Mouse (Mus musculus) limb, embryonic 14.5 days (tissue): ENCODE results near the gene Gm20388. TPM values are rescaled to one million over a fixed set of nuclear protein-coding genes. Genes with fewer than 3 reads are reported as not detected.

Experiments used
- ATAC-seq: fragments of 200-750 bp; cut with Nextera tagmentation; 2 replicates; pipeline ENCODE4 v1.8.0; 2017; ENCODE audit warnings: low read depth, moderate number of reproducible peaks, moderate TSS enrichment; ENCODE audit not compliant: low FRiP score
- DNase-seq: peaks from one replicate; pipeline ENCODE4 v3.0.0-alpha.2; 2015; ENCODE audit warnings: low spot score
- H3K27ac ChIP-seq: fragments of 300-500 bp; sonication (generic); replicated peaks from 2 replicates; pipeline ENCODE4 v1.5.1; 2014; ENCODE audit warnings: low read depth, mild to moderate bottlenecking, low read length, moderate library complexity, mixed read lengths
- H3K27me3 ChIP-seq: fragments of 300-500 bp; sonication (generic); 2 replicates; pipeline ENCODE4 v1.6.1; 2014; ENCODE audit warnings: low read length, mixed read lengths; ENCODE audit not compliant: control insufficient read depth, insufficient read depth
- H3K36me3 ChIP-seq: fragments of 300-500 bp; sonication (generic); 2 replicates; pipeline ENCODE4 v1.6.1; 2014; ENCODE audit warnings: mild to moderate bottlenecking, low read length, moderate library complexity, mixed read lengths; ENCODE audit not compliant: control insufficient read depth, insufficient read depth
- H3K4me1 ChIP-seq: fragments of 300-500 bp; sonication (generic); 2 replicates; pipeline ENCODE4 v1.6.1; 2014; ENCODE audit warnings: antibody characterized with exemption, low read length, mixed read lengths; ENCODE audit not compliant: control insufficient read depth, insufficient read depth
- H3K4me2 ChIP-seq: fragments of 300-500 bp; sonication (generic); replicated peaks from 2 replicates; pipeline ENCODE4 v1.6.1; 2014; ENCODE audit warnings: low read depth, mild to moderate bottlenecking, low read length, moderate library complexity; ENCODE audit not compliant: severe bottlenecking
- H3K4me3 ChIP-seq: fragments of 300-500 bp; sonication (generic); replicated peaks from 2 replicates; pipeline ENCODE4 v1.5.1; 2014; ENCODE audit warnings: low read length
- H3K9ac ChIP-seq: fragments of 300-500 bp; sonication (generic); 2 replicates; pipeline ENCODE4 v1.6.1; 2014; ENCODE audit warnings: mild to moderate bottlenecking, low read depth, low read length, moderate library complexity; ENCODE audit not compliant: severe bottlenecking
- H3K9me3 ChIP-seq: fragments of 300-500 bp; sonication (generic); 2 replicates; pipeline ENCODE4 v1.6.1; 2016; ENCODE audit warnings: low read length; ENCODE audit not compliant: control insufficient read depth
- POLR2A ChIP-seq: fragments of 200-500 bp; IDR thresholded peaks from 2 replicates; pipeline ENCODE4 v1.8.0; 2012; ENCODE audit warnings: inconsistent platforms, mild to moderate bottlenecking, moderate library complexity, borderline replicate concordance; ENCODE audit not compliant: insufficient read depth, insufficient read length; ENCODE audit errors: extremely low read depth
- WGBS: fragments of 180-500 bp; shearing (Covaris S2); extraction: QIAGEN DNeasy Blood & Tissue Kit; methylation state at CpG from one replicate; pipeline ENCODE4 v1.1.7; 2014; 5-methylcytosine and 5-hydroxymethylcytosine counted together
- polyA plus RNA-seq, 2 experiments: library from polyadenylated mRNA; depleted of rRNA in 1 of 2; stranded (reverse) in 1 of 2; unstranded in 1 of 2; fragments of >200 nt; fragmentation: Nextera tagmentation in 1 of 2; extraction: Ambion mirVana in 1 of 2; gene quantifications; 2 replicates each; pipeline versions ENCODE4 v1.2.1 to v1.2.3; 2012 to 2014

The Gm20388 gene
- polyA plus RNA-seq, 2 experiments, result 1.9 to 49.9 TPM

DNA sequence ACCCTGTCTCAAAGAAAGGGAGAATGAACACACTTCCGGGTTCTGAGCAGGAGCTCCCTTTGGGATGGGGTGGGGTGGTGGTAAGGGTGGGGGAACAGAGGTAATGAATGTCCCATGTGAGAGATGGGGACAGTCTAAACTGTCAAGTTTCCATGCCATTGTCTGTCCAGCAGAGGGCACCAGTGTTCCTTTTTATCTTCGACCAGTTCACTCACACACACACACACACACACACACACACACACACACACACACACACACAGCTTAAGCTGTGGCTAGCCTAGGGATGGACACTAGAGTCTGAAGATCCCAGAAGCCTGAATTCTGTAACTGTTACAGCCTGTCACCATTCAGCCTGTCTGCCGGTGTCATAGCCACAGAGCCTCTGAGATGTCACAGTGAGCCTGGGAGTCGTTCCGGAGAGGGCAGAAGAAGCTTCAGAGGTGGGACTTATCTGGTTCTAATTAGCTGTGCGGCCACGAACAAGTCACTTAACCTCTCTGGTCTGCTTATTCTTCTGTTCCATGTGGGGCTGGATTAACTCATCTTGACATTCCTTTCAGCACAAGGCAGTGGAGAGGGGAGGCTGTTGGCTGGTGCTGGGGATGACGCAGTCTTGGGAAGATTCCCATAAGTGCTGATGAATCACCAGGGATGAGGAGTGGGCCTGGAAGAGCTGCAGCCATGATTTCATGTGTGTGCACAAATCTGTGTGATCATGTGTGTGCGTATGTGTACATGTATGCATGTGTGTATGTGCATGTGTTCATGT, 910.9 kb downstream of the Gm20388 start:
- Histone ChIP-seq H3K4me2 (no peak overlapping the region), H3K4me1 (no peaks in the 10 kb centered on the region), H3K27ac (no peak overlapping the region), H3K27me3 (no peaks in the 10 kb centered on the region; the same call in 1 of the 2 replicates), H3K9ac (no peak overlapping the region), H3K36me3 (no peaks in the 10 kb centered on the region), H3K9me3 (no peaks in the 10 kb centered on the region), H3K4me3 (no peak overlapping the region)
- peak; percentile 74 for DNase-seq
- no peak for ATAC-seq
- WGBS, result 27% methylated on average over 8 of the region's 9 CpGs
- TF ChIP-seq POLR2A, result no peak

DNA sequence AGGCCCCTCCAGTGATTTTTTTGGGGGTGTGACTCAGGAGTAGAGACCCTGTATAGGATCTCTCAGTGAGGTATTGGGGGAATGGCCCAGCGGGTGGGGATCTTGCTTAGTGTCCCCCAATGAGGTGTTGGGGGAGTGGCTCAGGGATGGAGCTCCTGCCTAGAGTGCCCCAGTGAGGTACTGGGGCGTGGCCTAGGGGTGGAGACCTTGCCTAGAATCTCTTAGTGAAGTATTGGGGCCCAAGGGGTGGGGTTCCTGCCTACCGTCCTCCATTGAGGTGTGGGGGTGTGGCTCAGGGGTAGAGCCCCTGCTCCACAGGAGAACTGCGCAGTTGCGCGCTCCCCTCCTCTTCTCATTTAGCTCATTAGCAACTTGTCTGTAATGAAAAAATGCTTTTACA, 912.7 kb downstream of the Gm20388 start:
- TF ChIP-seq POLR2A, result no peak
- Histone ChIP-seq H3K4me3 (no peak overlapping the region), H3K9me3 (no peaks in the 10 kb centered on the region), H3K4me2 (no peak overlapping the region), H3K9ac (no peak overlapping the region), H3K27me3 (no peaks in the 10 kb centered on the region), H3K27ac (no peak overlapping the region), H3K4me1 (no peaks in the 10 kb centered on the region), H3K36me3 (no peaks in the 10 kb centered on the region)
- no peak for DNase-seq
- 55% methylated on average over 6 of the region's 6 CpGs for WGBS
- no peak for ATAC-seq

DNA sequence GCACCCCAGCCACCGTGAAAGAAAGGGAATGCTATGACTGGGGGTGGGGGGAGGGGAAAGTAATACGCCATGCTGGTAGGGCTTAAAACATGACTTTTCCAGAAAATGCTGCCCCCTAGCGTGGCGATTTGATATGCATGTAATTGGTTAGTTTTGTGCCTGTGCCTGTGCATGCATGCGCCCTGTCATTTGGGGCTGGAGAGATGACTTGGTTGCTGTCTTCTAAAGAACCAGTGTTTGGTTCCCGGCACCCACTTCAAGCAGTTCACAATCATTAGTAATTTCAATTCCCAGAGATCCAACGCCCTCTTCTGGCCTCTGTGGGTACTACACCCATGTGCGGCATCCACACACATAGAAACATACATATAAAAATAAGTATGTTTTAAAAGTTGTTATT, 913.2 kb downstream of the Gm20388 start:
- Histone ChIP-seq H3K9me3 (no peaks in the 10 kb centered on the region), H3K4me2 (no peak overlapping the region), H3K36me3 (no peaks in the 10 kb centered on the region), H3K4me1 (no peaks in the 10 kb centered on the region), H3K9ac (no peak overlapping the region), H3K27me3 (no peaks in the 10 kb centered on the region), H3K27ac (no peak overlapping the region), H3K4me3 (no peak overlapping the region)
- DNase-seq (no peak), ATAC-seq (no peak)
- WGBS, result 60% methylated on average over 8 of the region's 8 CpGs
- no peak for TF ChIP-seq POLR2A

- H3K27me3 ChIP-seq, result 0 out of 2 replicates have a peak, but pooled peaks cover 3% of the 10 kb centered on the region
- no peak overlapping the region for H3K4me2 ChIP-seq
- no peak for DNase-seq
- H3K27ac ChIP-seq, result no peak overlapping the region
- TF ChIP-seq POLR2A, result no peak
- H3K4me3 ChIP-seq, result no peak overlapping the region
- H3K9ac ChIP-seq, result no peak overlapping the region
- no peak for ATAC-seq
- no peaks in the 10 kb centered on the region for H3K36me3 ChIP-seq
- WGBS, result 46% methylated on average over 7 of the region's 7 CpGs
- H3K9me3 ChIP-seq, result no peaks in the 10 kb centered on the region
- H3K4me1 ChIP-seq, result no peaks in the 10 kb centered on the region
These were observed 914.0 kb downstream of the Gm20388 start for GRCm38 (mm10) chr8:120824638-120825037.

DNA sequence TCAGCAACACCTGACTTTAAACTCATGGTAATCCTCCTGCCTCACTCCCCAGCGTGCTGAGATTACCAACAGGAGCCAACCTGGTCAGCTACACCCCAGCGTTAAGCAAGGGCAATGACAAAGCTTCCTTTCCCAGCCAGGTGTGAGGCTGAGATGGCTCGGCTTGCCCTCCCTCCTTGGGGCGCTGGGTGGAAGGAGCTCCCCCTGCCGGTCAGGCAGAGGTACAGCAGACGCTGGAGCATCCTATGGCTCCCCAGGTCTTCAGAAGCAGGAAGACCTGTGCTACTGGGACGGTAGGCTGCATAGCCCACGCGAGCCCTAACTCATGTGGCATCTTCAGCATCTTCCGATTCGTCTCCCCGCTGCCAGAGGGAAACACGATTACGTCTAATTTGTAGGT, 917.6 kb downstream of the Gm20388 start:
- ATAC-seq, result no peak
- 12% methylated on average over 14 of the region's 14 CpGs for WGBS
- Histone ChIP-seq H3K9ac (no peak overlapping the region), H3K4me2 (no peak overlapping the region), H3K4me1 (no peaks in the 10 kb centered on the region), H3K27ac (no peak overlapping the region), H3K9me3 (no peaks in the 10 kb centered on the region), H3K27me3 (peaks cover 16% of the 10 kb centered on the region; the same call in 1 of the 2 replicates), H3K4me3 (no peak overlapping the region), H3K36me3 (no peaks in the 10 kb centered on the region)
- TF ChIP-seq POLR2A, result no peak
- no peak for DNase-seq
